Mouse (Mus musculus) adrenal gland, adult (tissue): ENCODE measurements at regions not wholly inside any gene's neighbourhood (a gene's known extent, or its start where the extent isn't known, plus 50 kb on each side); places are given as distances from the start of the nearest gene placed in this dataset.

ENCODE experiments used
- DNase-seq, 2 experiments: peaks; one replicate each; pipeline ENCODE4 v3.0.0; 2022 to 2023; ENCODE audit warnings: low spot score in 1 of 2; ENCODE audit not compliant: inconsistent age in 2 of 2

DNA sequence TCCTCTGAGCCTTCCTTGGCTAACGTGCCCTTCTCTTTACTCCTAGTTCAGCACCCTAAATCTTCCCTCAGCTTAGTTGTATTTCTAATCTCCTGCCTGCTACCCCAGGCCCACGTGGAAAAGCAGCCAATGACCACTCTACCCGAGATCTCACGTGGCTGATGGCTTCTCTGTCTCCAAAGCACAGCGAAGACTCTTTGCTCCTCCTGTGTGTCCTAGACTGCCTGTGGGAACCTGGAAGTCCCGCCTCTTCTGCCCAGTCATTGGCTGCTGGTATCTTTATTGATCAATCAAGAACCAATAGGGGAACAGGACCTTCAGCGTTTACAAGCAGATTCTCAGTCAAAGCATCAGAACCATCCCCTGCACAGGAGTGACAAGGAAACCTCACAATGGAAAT is 54.8 kb downstream of the Gm19935 start:
- DNase-seq = no peak

DNA sequence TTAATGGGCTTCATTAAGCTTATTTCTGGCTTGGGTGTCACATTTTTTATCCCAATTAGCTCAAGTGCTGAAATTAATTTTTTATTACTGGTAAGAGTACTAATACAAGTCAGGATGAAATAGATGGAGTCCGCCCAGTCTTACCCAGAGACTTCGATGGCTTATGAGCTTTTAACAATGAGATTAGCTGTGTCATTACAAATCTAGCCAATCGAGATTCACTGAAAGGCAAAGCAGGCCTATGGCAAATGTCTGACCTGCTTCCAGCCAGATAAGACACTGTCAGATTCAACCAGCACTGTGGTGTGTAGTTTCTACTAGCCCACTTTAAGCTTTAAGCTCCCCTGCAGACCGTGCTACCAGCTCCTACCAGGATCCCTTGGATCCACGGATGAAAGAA is 55.2 kb downstream of the Gm19935 start:
- DNase-seq = no peak

DNA sequence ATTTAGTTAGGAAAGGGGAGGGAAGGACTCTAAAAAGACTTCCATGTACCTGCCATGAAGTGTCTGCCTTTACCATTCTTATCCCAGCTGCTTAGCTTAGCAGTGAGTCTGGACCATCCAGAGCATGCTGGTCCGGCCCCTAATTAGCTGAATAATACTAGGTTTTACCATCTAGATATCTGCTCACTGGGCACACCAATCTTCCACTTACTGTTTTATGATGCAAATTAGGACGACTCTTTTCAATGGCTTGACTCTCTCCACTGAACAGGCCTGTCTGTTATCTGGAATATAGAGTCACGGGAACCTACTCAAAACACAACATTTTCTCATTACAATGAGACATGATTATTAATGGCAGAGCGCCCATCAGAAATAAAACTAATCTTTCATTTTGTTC is 55.7 kb downstream of the Gm19935 start:
- no peak for DNase-seq

DNA sequence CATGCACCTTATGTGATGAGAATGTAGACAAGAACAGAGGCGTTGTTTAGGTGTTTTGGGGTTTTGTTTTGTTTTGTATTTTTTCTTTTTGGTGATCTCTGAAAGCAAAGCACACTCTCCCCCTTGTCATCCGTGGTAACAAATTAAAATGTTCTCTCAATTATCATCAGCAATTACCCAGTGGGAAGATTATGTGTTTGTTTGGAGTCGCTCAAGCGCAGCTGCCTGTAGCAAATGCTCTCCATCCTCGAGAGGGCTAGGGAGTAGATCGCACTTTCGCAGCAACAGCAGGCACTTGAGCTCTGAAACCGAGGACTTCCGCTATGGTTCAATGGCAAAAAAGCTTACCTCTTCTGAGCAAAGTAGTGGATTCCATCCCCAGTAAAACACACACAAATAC is 57.7 kb downstream of the Gm19935 start:
- no peak for DNase-seq

DNA sequence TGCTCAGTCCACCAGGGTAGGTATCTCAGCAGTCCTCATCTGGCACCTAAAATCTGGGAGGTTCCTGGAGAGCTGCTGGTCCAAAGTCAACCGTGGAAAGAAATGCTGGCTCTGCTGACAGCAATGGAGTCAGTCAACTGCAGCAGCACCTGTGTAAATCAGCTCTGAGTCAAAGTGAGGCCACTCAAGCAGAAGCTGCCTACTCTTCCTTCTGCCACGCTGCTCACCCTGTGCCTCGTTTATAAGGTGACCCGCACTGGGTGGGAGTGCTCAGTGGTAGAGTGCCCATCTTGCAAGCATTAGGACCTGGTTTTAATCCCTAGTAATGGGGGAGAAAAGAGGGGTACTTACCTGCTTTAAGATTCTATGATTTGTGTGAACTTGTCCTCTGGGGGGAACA is 62.2 kb downstream of the Gm19935 start:
- no peak for DNase-seq

DNA sequence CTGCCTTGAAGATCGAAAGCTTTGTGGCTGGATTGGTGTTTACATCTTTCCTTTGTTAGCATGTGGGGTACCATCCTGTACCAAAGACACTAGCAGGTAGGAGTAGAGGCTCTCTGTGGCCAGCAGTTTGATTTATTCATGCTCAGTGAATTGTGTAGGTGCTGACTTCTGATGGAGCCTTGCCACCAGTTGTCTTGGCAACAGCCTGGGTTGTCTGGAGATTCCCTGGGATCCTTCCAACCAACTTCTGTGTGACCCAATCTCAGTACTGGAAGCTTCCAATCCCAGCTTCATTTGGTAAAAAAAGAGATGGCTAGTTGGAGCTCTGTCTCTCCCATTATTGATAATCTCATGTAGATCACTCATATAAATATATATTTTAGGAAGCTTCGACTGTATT is 73.6 kb downstream of the Gm19935 start:
- no peak for DNase-seq

DNA sequence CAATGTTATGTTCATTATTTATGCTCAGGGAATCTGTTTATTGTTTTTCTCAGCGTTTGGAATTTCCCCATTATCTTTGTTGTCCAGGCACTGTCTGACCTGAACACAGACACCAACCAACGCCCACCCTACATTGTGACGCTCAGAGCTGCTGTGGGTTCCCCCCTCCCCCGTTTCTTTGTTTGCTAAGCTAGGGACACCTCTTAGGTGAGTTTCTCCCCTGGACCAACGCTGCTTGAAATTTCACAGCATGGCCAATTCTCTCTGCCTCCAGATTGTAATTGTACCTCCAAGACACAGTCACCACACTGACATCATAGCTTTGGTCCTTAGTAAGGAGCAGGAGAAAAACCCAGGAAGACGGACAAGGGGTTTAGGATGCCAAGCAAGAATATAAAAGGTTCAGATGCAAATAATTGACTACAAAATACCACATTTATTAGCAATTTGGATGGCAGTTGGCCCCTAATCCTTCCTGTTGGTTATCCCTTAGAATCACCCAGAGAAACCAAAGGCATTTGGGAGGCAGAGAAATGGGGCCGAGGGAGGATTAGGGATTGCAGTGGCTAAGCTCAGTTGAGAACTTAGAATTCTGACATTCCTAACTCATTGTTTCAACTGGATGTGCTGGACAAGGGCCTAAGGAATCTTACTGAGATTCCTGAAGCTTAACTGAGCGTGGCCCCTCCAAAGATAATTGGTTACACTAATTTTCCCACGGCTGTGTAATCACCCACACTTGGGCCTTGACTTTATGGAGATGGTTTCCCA is 76.0 kb downstream of the Gm19935 start:
- DNase-seq = no peak

DNA sequence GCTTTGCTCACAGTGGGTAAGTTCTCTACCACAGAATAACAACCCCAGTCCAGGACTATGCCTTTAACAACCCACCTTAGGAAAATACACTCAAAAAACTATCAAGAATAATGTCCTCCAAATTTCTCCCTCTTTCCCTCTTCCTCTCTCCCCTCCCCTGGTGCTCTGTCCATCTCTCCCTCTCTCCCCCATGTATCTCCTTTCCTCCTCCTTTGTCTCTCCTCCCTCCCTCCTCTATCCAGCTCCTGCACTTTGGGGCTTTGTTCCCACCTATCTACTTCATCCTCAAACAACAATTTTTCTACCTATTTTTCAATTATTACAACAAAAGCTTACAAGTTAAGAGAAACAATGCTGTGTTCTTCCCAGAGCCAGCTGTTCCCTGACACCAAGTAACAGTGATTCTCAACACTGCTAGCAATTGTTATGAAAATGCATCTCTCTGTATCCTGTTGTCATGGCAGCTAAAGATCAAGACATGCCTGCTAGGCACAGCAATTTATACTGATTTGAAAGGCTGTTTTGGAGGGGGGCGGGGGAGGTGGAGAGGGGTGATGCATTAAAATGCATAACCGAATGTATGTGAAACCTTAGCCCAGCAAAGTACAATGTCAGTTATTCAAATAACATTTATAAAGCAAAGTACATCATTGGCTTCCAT is 76.8 kb downstream of the Gm19935 start:
- DNase-seq = no peak

DNA sequence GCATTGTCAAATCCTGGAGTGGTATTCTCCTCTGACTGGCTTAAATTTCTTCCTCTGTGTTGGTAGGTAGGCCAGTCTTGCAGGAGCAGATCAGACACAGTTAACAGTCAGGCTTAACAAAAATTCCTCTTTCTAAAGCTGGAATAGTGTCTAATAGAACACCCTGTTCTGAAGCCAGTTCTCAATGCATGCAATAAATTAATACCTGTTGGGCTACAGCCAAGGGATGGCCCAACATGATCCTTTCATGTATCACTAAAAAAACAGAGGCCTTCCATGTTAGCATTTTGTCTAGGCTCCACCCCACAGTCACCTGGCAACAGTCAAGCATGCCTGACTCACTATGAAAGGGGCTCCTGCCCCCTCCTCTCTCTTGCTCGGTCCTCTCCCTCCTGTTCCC is 89.2 kb downstream of the Gm19935 start:
- DNase-seq = no peak

DNA sequence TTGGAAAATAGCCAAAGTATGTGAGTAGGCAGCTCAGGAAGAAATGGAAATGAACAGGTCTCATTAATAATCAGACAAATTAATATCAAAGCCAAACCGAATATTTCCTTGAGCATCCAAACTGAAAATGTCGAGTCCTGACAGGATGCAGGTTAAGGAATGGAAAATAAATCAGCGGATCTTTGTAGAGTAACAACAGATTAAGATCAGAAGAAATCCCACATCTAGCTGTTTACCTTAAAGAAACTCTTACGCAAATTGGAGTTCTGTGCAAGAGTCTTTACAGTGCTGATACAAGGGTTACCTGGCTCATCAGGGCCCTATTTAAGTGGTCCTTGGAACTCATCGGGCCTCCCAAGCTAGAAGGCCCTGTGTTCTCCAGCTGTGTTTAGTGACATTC is 92.0 kb downstream of the Gm19935 start:
- DNase-seq = no peak

DNA sequence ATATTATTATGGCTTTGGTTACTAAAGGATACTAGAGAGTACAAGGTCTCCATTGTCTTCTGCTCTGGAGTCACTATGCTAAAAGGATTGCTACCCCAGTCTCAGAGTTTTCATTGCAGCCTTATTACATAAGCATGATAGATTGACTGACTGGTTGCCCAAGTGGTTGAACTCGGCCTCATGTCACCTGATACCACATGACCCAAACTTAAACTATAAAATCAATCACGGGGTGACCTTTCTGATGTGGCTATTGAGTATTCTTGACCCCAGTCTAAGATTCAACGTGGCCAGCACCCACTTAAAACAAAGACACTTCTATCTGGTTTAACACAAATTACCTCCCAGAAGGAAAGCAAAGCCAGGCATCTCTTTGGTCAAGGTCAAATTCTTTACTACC is 100.8 kb downstream of the Gm19935 start:
- DNase-seq = no peak

DNA sequence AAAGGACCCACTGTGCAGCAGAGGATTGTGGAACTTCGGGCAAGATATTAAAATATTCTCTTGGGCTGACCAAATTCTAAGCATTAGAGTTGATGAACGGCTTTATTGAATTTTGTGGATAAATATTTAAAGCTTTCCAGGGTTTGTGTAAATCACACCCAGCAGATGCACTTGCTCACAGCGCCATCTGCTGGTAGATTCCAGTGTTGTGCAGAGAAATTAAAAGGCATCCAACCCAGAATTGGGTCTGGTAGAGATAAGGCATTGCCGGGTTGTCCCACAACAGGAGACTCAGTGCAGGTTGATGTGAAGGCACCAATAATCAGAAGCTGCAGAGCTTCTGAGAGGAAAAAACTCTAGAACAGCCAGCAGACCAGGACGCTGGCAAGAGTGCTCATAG is 108.7 kb downstream of the Gm19935 start:
- DNase-seq = peak; percentile 24 to 71

DNA sequence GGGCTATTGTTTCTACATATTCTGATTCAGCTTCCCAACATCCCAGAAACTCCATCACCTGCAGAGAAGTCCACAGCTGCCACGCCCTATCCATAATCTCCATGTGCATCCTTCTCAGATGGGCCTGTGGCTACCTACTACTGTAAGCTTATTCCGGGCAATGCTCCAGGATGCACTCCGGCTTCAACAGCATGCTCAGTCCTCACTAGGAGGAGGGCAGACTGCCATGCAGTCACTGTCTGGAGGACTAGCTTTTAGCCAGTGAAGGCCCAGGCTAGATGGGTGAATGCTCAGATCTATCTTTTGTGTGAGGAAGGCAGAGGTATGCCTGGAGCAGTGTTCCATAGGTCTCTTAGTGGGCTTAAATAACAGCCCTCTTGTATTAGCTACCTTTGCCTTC is 124.7 kb downstream of the Gm19935 start:
- no peak for DNase-seq

DNA sequence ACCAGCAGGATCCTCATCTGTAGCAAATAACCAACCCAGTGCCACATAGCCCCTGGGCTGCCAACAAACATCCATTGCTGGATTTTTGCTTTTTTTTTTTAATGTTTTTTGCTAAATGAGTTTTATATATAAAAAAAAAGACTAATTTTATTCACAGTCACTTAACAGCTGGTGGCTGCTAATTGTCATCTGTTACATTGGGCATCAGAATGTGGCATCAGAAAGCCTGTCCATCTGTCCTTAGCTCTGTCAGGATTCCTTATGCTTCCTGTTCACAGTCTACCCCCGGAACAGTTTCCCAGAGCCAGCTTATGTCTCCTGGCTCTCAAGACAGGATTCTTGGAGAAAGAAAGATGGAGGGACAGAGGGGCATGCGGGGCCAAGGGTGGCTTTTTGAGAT is 132.1 kb downstream of the Gm19935 start:
- no peak for DNase-seq

DNA sequence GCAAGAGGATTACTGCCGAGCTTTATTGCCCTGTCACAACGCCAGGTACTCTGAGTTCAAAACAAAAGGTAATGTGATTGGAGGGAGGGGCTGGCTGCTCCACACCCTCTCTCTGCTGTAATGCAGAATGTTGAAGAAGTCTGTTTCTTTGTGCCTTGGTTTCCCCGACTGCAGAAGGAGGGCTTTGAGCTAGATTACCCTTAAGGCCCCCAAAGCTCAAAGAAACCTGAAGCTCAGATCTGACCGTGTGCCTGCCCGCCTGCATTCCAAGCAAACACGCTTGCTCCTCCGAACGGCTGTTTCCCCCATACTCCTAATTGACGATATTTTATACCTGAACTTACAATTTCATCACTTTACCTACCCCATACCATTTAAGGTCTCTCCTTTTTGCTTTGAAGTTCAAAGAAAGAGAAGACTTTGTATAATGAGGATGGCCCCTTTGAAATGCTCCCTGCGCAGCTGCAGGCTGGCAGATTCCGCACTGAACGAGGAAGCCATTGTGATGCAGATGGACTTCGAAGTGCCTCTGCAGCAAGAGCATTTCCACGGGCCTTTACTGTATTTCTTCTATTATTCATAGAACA is 146.6 kb downstream of the Gm19935 start:
- no peak for DNase-seq

DNA sequence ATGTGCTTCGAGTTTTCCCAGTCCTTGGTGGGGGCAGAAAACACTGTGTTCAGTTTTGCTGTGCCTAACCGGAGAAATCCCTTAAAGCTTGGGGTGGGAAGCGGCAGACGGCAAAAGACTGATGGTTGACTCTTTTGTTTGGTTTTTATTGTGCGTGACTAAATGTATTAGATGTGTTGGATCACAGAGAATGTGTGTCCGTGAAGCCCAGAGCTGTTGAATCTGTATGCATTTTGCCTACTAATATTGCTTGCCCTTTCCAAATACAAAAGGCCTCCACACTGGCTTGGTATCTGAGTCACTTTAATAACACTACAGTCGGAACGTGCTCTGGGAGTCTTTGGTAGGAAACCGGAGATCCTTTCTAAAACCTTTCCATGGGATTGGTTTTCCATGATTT is 147.8 kb downstream of the Gm19935 start:
- DNase-seq = no peak

DNA sequence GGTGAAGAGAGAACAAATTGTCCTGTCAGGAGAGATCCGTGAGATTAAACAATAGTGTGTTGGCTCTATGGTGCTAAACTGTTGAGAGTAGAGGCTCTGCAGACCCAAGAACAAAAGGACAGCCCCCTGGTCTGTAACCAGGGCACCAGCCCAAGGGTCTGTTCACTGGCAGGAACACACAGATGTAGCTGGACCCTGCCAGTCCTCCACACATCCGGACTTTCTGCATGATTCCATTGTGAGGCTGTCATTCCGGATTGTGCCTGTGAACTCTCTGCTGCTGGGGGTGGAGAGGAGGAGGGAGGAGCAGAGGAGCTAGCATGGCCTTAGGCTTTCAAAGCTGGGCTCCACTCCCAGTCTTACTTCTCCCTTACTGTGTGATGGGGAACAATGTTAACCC is 158.1 kb downstream of the Gm19935 start:
- DNase-seq = no peak

DNA sequence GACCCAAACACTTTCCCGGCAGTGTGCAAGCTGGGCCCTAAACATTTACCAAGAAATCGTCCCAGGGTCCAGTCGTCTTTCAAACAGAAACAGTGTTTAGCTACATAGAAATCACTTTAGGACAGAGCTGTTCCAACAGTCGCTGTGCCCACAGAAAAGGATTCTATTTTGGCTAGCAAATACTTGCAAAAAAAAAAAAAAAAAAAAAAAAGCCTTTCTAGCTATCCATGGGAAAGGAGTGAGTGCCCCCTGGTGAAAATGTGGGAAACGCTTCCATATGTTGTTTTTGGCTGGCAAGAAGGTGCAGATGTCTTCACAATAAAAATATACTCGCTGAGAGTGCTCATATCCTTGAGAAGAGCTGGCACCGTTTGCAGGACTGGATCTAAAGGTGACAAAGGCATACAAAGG is 159.5 kb downstream of the Gm19935 start:
- peak in 1 of 2 experiments; percentile 9 for DNase-seq

DNA sequence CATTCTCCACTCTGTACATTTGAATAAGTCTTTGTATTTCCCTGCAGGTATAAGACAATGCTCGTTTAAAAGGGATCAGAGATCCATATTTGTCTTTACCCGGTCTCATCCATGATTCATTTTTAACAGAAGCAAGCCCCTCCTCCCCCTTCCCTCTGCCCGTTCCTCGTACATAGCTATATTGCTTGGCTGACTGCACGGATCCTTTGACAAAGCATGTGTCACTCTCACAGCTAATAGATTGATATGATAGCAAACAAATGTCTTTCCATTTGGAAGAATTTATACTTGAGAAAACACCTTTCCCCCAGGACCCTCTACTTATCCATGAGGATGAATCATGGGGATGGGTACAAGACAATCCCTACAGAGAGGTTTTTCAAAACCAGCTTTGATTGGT is 160.1 kb downstream of the Gm19935 start:
- DNase-seq = no peak

DNA sequence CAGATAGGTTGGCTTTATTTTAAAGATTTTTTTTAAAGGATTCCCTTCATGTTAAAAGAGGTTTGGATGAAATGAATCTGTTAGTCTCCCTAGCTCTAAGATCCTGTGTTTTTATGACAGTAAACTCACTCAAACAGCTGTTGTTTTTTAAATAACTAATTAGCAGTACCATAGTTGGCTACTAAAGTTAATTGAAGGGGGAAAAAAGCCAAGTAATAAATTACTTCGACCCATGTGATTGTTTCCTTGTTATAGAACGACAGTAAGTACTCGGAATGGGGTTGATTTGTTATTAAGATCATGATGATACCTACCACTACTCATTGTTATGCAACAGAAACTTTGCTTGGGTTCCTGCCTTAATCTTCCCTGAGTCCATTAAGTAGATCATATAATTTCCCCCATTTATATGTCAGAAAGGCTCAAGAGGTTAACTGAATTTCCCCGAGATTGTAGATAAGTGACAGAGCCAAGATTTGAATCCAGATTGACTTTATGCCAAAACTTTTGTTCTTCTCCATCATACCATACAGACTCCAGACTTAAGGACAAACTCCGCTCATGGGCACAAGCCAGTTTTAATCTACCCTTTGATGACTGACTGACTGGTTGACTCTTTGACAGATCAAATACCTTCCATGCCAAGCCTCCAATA is 160.6 kb downstream of the Gm19935 start:
- no peak for DNase-seq

DNA sequence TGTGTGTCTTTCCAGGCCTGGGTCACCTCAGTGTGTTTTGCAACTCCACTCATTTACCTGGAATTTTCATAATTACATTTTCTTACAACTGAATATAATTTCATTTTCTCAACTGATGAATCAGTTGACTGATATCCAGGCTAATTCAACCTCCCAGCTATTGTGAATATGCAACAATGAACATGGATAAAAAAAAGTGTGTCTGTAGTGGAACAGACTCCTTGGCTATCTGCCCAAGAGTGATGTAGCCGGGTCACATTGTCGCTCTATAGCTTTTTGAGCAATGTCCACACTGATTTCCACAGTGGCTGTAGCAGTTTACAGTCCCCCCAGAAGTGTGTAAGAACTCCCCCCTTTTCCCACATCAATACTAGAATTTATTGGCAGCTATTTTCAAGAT is 162.4 kb downstream of the Gm19935 start:
- DNase-seq = no peak

DNA sequence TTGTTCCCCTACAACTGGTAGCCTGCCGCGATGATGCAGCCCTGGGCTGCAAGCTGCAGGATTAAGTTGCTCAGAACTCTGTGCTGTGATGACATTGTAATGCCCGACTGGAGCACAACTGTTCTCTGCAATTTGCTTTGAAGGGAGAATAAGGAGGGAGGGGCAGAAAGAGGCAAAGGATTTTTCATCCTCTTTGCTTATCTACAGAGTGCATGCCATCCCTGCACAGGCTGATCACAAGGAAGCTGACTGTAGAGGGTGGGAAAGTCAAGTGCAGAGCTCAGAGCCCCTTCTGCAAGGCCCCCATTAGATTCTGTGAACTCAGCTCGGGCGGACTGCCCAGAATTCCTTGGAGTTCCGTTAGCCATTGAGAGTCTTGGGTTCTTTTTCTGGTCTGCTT is 174.8 kb downstream of the Gm19935 start:
- no peak for DNase-seq
